Mouse (Mus musculus) hindbrain, embryonic 11.5 days (tissue): ENCODE measurements around the gene Zfp174. TPM values are rescaled to one million over a fixed set of nuclear protein-coding genes. Genes with fewer than 3 reads are reported as not detected.
"Not testable (repeated sequence)": the region's sequence is repeated elsewhere in the genome, so short reads cannot be mapped to it uniquely, and the experiment has no call there.

Source experiments
- ATAC-seq: fragments of 200-750 bp; cut with Nextera tagmentation; 2 replicates; pipeline ENCODE4 v1.8.0; 2017; ENCODE audit warnings: mild to moderate bottlenecking, moderate TSS enrichment, moderate library complexity; ENCODE audit not compliant: low FRiP score
- DNase-seq: peaks from one replicate; pipeline ENCODE4 v3.0.0-alpha.2; 2015; ENCODE audit warnings: low spot score
- H3K27ac ChIP-seq: fragments of 300-500 bp; sonication (generic); 2 replicates; pipeline ENCODE4 v1.5.1; 2014; ENCODE audit warnings: mild to moderate bottlenecking, low read depth, low read length
- H3K27me3 ChIP-seq: fragments of 300-500 bp; sonication (generic); 2 replicates; pipeline ENCODE4 v1.6.1; 2014; ENCODE audit warnings: mild to moderate bottlenecking, low read length, moderate library complexity, mixed read lengths; ENCODE audit not compliant: control insufficient read depth, insufficient read depth
- H3K36me3 ChIP-seq: fragments of 300-500 bp; sonication (generic); 2 replicates; pipeline ENCODE4 v1.6.1; 2014; ENCODE audit warnings: mild to moderate bottlenecking, low read length, moderate library complexity, mixed read lengths; ENCODE audit not compliant: control insufficient read depth, insufficient read depth
- H3K4me1 ChIP-seq: fragments of 300-500 bp; sonication (generic); replicated peaks from 2 replicates; pipeline ENCODE4 v1.6.1; 2014; ENCODE audit warnings: low read length, mixed read lengths; ENCODE audit not compliant: control insufficient read depth, insufficient read depth
- H3K4me2 ChIP-seq: fragments of 300-500 bp; sonication (generic); replicated peaks from 2 replicates; pipeline ENCODE4 v1.6.1; 2014; ENCODE audit warnings: mild to moderate bottlenecking, low read depth, low read length
- H3K4me3 ChIP-seq: fragments of 300-500 bp; sonication (generic); 2 replicates; pipeline ENCODE4 v1.5.1; 2014; ENCODE audit warnings: low read depth, low read length
- H3K9ac ChIP-seq: fragments of 300-500 bp; sonication (generic); 2 replicates; pipeline ENCODE4 v1.6.1; 2014; ENCODE audit warnings: low read depth, low read length
- H3K9me3 ChIP-seq: fragments of 300-500 bp; sonication (generic); 2 replicates; pipeline ENCODE4 v1.6.1; 2016; ENCODE audit warnings: low read length; ENCODE audit not compliant: control insufficient read depth
- WGBS: fragments of 180-500 bp; shearing (Covaris S2); extraction: QIAGEN DNeasy Blood & Tissue Kit; methylation state at CpG from one replicate; pipeline ENCODE4 v1.1.7; 2014; 5-methylcytosine and 5-hydroxymethylcytosine counted together
- polyA plus RNA-seq: library from polyadenylated mRNA; unstranded; fragments of >200 nt; fragmentation: Nextera tagmentation; extraction: Ambion mirVana; gene quantifications from 2 replicates; pipeline ENCODE4 v1.2.1, GENCODE M21; 2014

Gene Zfp174
- polyA plus RNA-seq, 1 experiment from 2014 or later, result 1.0 TPM

GRCm38 (mm10) chr16:3839157-3839885, 7.7 kb upstream of the Zfp174 start:
- ATAC-seq (no peak), DNase-seq (no peak)
- no peak overlapping the region for H3K4me3 ChIP-seq
- H3K4me1 ChIP-seq, result 0 out of 2 replicates have a peak, but pooled peaks cover 2% of the 10 kb centered on the region
- no peaks in the 10 kb centered on the region for H3K27me3 ChIP-seq
- H3K9ac ChIP-seq, result no peak overlapping the region
- no peak overlapping the region for H3K27ac ChIP-seq
- 59% methylated on average over 17 of the region's 17 CpGs for WGBS
- no peaks in the 10 kb centered on the region for H3K9me3 ChIP-seq
- H3K4me2 ChIP-seq, result no peak overlapping the region
- no peaks in the 10 kb centered on the region for H3K36me3 ChIP-seq

GRCm38 (mm10) chr16:3842989-3843388, 4.1 kb upstream of the Zfp174 start:
- Histone ChIP-seq H3K9ac (no peak overlapping the region), H3K4me3 (no peak overlapping the region), H3K27me3 (no peaks in the 10 kb centered on the region), H3K36me3 (no peaks in the 10 kb centered on the region), H3K27ac (no peak overlapping the region), H3K9me3 (no peaks in the 10 kb centered on the region), H3K4me2 (no peak overlapping the region), H3K4me1 (0 out of 2 replicates have a peak, but pooled peaks cover 2% of the 10 kb centered on the region)
- 40% methylated on average over 4 of the region's 4 CpGs for WGBS
- DNase-seq (no peak), ATAC-seq (no peak)

- Histone ChIP-seq H3K4me3 (no peak overlapping the region), H3K4me1 (0 out of 2 replicates have a peak, but pooled peaks cover 2% of the 10 kb centered on the region), H3K27ac (no peak overlapping the region), H3K27me3 (no peaks in the 10 kb centered on the region), H3K9me3 (no peaks in the 10 kb centered on the region), H3K36me3 (no peaks in the 10 kb centered on the region), H3K9ac (no peak overlapping the region), H3K4me2 (no peak overlapping the region)
- no peak for ATAC-seq
- DNase-seq, result no peak
- WGBS, result 68% methylated on average over 1 of the region's 1 CpGs
These were observed 3.3 kb upstream of the Zfp174 start for GRCm38 (mm10) chr16:3843796-3844195.

DNA sequence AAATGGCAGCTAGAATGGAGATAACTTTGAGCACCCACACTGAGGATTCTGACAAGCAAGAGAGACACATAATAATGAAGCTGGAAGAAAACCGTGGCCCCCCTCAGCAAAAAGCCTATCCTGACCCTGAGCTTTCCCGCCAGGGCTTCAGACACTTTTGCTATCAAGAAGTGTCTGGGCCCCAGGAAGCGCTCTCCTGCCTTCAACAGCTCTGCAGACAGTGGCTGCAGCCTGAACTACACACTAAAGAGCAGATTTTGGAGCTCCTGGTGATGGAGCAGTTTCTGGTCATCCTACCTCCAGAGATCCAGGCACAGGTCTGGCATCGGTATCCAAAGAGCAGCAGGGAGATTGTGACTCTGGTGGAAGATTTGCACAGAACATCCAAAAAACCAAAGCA, 803 bp downstream of the Zfp174 start:
- Histone ChIP-seq H3K27me3 (no peaks in the 10 kb centered on the region), H3K36me3 (no peaks in the 10 kb centered on the region), H3K4me2 (peak overlapping the region; percentile 50; the same call in 1 of the 2 replicates), H3K4me1 (0 out of 2 replicates have a peak, but pooled peaks cover under 1% of the 10 kb centered on the region), H3K9me3 (no peaks in the 10 kb centered on the region), H3K4me3 (peak overlapping the region; percentile 63; the same call in 1 of the 2 replicates), H3K9ac (peak overlapping the region; percentile 66; the same call in 1 of the 2 replicates), H3K27ac (no peak overlapping the region)
- 71% methylated on average over 4 of the region's 4 CpGs for WGBS
- no peak for ATAC-seq
- DNase-seq, result no peak

DNA sequence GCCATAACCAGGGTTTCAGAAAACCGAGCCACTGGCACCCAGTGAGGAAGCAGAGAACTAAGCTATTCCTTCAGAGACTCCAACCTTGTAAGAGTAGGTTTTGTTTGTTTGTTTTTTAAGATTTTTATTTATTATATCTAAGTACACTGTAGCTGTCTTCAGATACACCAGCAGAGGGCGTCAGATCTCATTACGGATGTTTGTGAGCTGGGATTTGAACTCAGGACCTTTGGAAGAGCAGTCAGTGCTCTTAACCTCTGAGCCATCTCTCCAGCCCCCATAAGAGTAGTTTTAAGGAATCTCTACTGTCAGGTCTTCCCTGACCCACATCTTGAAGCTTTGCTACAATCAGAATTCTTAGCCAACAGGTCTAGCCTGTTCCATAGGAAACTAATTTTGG, 1.3 kb downstream of the Zfp174 start:
- no peak for DNase-seq
- H3K4me1 ChIP-seq, result no peaks in the 10 kb centered on the region
- no peak overlapping the region for H3K9ac ChIP-seq
- H3K4me3 ChIP-seq, result no peak overlapping the region
- no peaks in the 10 kb centered on the region for H3K36me3 ChIP-seq
- no peak overlapping the region for H3K27ac ChIP-seq
- 72% methylated on average over 3 of the region's 3 CpGs for WGBS
- no peaks in the 10 kb centered on the region for H3K9me3 ChIP-seq
- no peaks in the 10 kb centered on the region for H3K27me3 ChIP-seq
- H3K4me2 ChIP-seq, result no peak overlapping the region
- no peak for ATAC-seq

- not testable (repeated sequence) for DNase-seq
These were observed 4.2 kb downstream of the Zfp174 start for GRCm38 (mm10) chr16:3851301-3851700.

GRCm38 (mm10) chr16:3852586-3852985, 5.5 kb downstream of the Zfp174 start:
- Histone ChIP-seq H3K4me2 (no peak overlapping the region), H3K27me3 (no peaks in the 10 kb centered on the region), H3K4me3 (no peak overlapping the region), H3K27ac (no peak overlapping the region), H3K9ac (no peak overlapping the region), H3K36me3 (no peaks in the 10 kb centered on the region), H3K4me1 (no peaks in the 10 kb centered on the region), H3K9me3 (no peaks in the 10 kb centered on the region)
- DNase-seq, result no peak
- no peak for ATAC-seq
- WGBS, result 24% methylated on average over 12 of the region's 12 CpGs

More at GRCm38 (mm10) chr16:3851301-3851700, 4.2 kb downstream of the Zfp174 start:
- H3K9me3 ChIP-seq, H3K36me3 ChIP-seq, H3K4me3 ChIP-seq, H3K27ac ChIP-seq, H3K4me1 ChIP-seq, H3K9ac ChIP-seq, H3K4me2 ChIP-seq, ATAC-seq, H3K27me3 ChIP-seq: not testable (repeated sequence)
- 90% methylated on average over 11 of the region's 13 CpGs for WGBS

DNA sequence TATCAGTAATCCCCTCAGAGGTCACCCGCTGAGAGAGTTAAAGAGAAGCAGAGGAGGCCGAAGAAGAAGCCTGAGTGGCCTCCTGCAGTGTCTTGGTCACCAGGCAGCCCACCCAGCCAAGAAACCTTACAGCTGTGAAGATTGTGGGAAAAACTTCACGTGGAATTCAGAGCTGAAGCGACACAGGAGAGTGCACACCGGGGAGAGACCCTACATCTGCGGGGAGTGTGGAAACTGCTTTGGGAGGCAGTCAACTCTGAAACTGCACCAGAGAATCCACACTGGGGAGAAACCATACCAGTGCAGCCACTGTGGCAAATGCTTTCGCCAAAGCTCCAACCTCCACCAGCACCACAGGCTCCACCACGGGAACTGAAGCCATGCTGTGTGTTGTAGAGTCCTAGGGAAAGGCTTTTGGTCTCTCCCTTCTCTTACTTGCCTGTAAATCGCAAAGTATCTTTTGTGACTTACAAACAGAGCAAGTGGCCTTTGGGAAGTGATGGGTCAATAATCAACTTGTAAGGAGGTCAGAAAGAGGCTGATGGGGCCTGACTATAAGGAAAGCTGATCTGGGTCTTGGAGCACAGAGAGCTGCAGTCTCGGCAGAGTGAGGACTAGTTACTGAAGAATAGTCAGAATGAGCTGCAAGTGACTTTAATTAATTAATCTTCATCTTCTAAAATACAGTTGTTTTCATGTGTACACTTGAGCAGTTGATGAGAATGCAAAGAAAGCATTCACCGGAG, 7.5 kb downstream of the Zfp174 start:
- no peak for DNase-seq

More for the DNA sequence above, 7.5 kb downstream of the Zfp174 start:
- no peaks in the 10 kb centered on the region for H3K4me1 ChIP-seq
- H3K36me3 ChIP-seq, result no peaks in the 10 kb centered on the region
- no peaks in the 10 kb centered on the region for H3K27me3 ChIP-seq
- no peaks in the 10 kb centered on the region for H3K9me3 ChIP-seq
- WGBS, result 49% methylated on average over 11 of the region's 11 CpGs
- H3K4me2 ChIP-seq, result no peak overlapping the region
- no peak overlapping the region for H3K4me3 ChIP-seq
- no peak overlapping the region for H3K9ac ChIP-seq
- no peak overlapping the region for H3K27ac ChIP-seq
- no peak for ATAC-seq
